Mouse (Mus musculus): ENCODE measurements around the gene Sowahc.

Gene Sowahc

DNA sequence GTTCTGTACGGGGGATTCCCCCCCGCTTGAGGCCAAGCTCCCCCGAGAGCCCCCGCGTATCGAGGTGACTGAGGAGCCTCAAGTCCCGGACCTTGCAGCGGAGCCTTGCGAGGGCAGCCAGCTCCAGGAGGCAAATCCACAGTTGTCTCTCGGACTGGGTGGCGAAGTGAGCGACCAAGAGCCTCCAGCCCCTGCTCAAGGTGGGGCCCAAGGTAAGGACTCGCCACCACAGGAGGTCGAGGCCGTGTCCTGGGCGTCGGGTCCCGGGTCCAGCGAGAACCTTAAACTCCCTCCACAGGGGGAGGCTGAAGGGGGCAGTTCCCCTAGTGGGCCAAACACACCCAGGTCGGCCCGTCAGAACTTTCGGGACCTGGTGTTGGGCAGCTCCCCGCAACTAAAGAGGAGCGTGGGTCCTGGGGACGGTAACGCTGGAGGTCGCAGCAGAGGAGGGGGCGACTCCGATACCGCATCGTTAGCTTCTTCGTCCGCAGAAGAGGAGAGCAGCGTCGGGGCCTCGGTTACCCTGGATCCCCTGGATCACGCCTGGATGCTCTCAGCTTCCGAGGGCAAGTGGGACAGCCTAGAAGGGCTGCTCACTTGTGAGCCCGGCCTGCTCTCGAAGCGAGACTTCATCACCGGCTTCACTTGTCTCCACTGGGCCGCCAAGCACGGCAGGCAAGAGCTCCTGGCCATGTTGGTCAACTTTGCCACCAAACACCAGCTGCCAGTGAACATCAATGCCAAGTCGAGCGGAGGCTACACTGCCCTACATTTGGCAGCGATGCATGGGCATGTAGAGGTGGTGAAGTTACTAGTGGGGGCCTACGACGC is 733 bp downstream of the Sowahc start:
- H3K4me1 ChIP-seq (replicated peaks; ENCODE audit: low read depth, low read length): peaks cover 17% of the 10 kb centered on the region
- peaks cover 21% of the 10 kb centered on the region for H3K27me3 ChIP-seq (ENCODE audit: insufficient read depth, low read length)
- H3K4me3 ChIP-seq (replicated peaks; ENCODE audit: low read length): peak overlapping the region; percentile 91
- H3K36me3 ChIP-seq (ENCODE audit: insufficient read depth, low read length): peaks cover 9% of the 10 kb centered on the region
- no peak for TF ChIP-seq NANOG (IDR thresholded peaks at IDR 0.05; ENCODE audit: borderline replicate concordance, low read length)
- TF ChIP-seq POU5F1 (IDR thresholded peaks at IDR 0.05; ENCODE audit: borderline replicate concordance, low read length): no peak
- no peaks in the 10 kb centered on the region for H3K9me3 ChIP-seq (ENCODE audit: low read length)

DNA sequence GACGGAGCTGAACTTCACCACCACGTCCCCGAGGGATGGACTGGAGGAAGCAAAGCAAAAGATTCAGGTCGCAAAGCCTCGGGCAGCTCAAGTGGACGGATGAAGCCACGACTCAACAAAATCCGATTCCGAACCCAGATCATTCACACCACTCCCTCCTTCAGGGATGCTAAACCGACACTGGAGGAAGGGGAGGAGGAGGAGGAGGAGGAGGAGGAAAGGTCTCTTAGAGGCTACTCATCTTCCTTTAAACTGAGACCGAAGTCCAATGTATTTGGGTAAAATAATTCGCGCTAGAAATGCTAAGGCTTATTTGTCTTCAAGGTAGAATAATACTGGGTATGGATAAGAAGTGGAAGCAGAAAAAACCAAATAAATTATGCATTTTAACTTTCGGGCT is 1.5 kb downstream of the Sowahc start:
- Histone ChIP-seq H3K36me3 (ENCODE audit: insufficient read depth, low read length) (peaks cover 9% of the 10 kb centered on the region), H3K4me3 (replicated peaks; ENCODE audit: low read length) (peak overlapping the region; percentile 91), H3K4me1 (replicated peaks; ENCODE audit: low read depth, low read length) (peaks cover 17% of the 10 kb centered on the region), H3K9me3 (ENCODE audit: low read length) (no peaks in the 10 kb centered on the region), H3K27me3 (ENCODE audit: insufficient read depth, low read length) (peaks cover 21% of the 10 kb centered on the region)
- TF ChIP-seq NANOG (IDR thresholded peaks at IDR 0.05; ENCODE audit: borderline replicate concordance, low read length) (no peak), POU5F1 (IDR thresholded peaks at IDR 0.05; ENCODE audit: borderline replicate concordance, low read length) (no peak), CTCF (conservative IDR thresholded peaks at IDR 0.05; ENCODE audit: low read length) (no peak)

DNA sequence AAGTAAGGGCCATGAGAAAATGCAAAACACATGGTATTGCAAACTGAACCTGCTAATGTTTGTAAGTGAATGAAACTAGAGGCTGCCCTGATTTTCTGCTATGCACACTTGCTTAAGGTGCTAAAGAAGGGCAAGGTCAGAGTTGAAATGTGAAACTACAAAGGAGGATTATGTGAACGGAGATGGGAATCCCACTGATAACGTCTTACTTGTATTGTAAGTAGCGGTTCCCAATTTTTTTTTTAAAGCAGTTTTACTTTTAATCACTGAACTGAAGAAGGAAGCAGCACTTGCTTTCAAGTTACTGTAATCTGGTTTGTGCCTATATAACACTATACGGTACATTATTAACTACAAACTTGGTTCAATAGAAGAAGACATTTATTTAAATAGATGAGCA is 2.1 kb downstream of the Sowahc start:
- TF ChIP-seq NANOG (IDR thresholded peaks at IDR 0.05; ENCODE audit: borderline replicate concordance, low read length) (no peak), POU5F1 (IDR thresholded peaks at IDR 0.05; ENCODE audit: borderline replicate concordance, low read length) (no peak), CTCF (conservative IDR thresholded peaks at IDR 0.05; ENCODE audit: low read length) (no peak)
- Histone ChIP-seq H3K9me3 (ENCODE audit: low read length) (no peaks in the 10 kb centered on the region), H3K36me3 (ENCODE audit: insufficient read depth, low read length) (peaks cover 9% of the 10 kb centered on the region), H3K4me3 (replicated peaks; ENCODE audit: low read length) (no peak overlapping the region), H3K27me3 (ENCODE audit: insufficient read depth, low read length) (peaks cover 21% of the 10 kb centered on the region), H3K4me1 (replicated peaks; ENCODE audit: low read depth, low read length) (peaks cover 17% of the 10 kb centered on the region)

DNA sequence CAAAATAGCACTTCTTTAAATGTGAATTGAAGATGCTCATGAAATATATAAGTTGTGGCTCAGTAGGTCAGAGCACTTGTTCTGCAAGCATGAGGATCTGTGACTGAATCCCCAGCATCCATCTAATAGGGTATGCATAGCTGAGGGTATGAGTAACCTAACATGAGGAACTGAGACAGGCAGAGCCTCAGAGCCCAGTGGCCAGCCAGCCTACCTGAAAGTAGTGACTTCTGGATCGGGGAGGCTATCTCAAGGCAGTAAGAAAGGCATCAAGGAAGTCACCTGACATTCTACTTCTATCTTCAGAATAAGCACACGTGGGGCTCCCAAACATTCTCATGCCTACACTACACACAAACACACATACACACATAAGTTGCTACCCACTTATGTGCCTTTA is 3.4 kb downstream of the Sowahc start:
- Histone ChIP-seq H3K36me3 (ENCODE audit: insufficient read depth, low read length) (peaks cover 9% of the 10 kb centered on the region), H3K9me3 (ENCODE audit: low read length) (no peaks in the 10 kb centered on the region), H3K27me3 (ENCODE audit: insufficient read depth, low read length) (peaks cover 23% of the 10 kb centered on the region), H3K4me3 (replicated peaks; ENCODE audit: low read length) (no peak overlapping the region), H3K4me1 (replicated peaks; ENCODE audit: low read depth, low read length) (peaks cover 17% of the 10 kb centered on the region)
- TF ChIP-seq NANOG (IDR thresholded peaks at IDR 0.05; ENCODE audit: borderline replicate concordance, low read length) (no peak), CTCF (conservative IDR thresholded peaks at IDR 0.05; ENCODE audit: low read length) (no peak), POU5F1 (IDR thresholded peaks at IDR 0.05; ENCODE audit: borderline replicate concordance, low read length) (no peak)

DNA sequence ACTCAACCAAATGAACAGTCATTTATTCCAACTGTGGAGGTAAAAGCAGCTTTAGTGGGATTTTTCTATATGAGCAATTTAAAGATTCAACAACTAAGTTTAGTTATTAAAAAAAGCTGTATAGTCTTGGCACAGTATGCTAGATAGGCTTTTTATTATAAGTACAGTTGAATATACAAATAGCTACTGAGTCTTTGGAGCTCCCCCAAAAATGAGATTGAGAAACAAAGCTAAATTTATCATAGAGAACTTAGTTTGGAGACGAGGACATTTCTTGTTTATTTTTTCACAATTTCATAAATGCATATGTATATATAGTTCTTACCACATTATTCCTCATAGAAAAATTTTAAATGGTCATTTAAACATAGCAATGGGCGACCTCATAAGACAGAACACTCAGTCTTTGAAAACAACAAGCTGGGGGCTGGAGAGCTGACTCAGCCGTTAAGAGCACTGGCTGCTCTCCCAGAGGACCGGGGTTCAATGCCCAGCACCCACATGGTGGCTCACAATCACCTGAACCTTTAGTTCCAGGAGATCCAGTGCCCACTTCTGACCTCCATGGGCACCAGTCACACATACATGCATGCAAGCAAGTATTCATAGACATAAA is 7.6 kb downstream of the Sowahc start:
- no peaks in the 10 kb centered on the region for H3K4me1 ChIP-seq (replicated peaks; ENCODE audit: low read depth, low read length)
- H3K27me3 ChIP-seq (ENCODE audit: insufficient read depth, low read length): peaks cover 6% of the 10 kb centered on the region; the same call in 1 of the 2 replicates
- no peak for TF ChIP-seq CTCF (conservative IDR thresholded peaks at IDR 0.05; ENCODE audit: low read length)
- no peak for TF ChIP-seq POU5F1 (IDR thresholded peaks at IDR 0.05; ENCODE audit: borderline replicate concordance, low read length)
- no peak for TF ChIP-seq NANOG (IDR thresholded peaks at IDR 0.05; ENCODE audit: borderline replicate concordance, low read length)
- H3K36me3 ChIP-seq (ENCODE audit: insufficient read depth, low read length): no peaks in the 10 kb centered on the region
- no peak overlapping the region for H3K4me3 ChIP-seq (replicated peaks; ENCODE audit: low read length)
- no peaks in the 10 kb centered on the region for H3K9me3 ChIP-seq (ENCODE audit: low read length)

DNA sequence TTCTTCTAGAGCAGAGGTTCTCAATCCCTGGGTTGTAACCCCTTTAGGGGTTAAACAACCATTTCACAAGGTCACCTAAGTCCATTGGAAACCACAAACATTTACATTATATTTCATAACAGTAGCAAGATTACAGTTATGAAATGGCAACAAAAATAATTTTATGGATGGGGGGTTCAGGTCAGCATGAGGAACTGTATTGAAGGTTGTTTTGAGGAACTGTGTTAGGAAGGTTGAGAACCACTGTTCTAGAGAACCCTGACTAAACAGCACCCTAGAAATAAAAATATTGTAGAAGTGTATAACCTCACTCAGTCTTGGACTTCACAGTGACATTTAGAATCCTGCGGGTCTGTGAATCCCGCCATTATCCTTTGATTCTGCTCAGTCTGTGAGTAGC is 13.5 kb downstream of the Sowahc start:
- TF ChIP-seq NANOG (IDR thresholded peaks at IDR 0.05; ENCODE audit: borderline replicate concordance, low read length) (no peak), CTCF (conservative IDR thresholded peaks at IDR 0.05; ENCODE audit: low read length) (no peak), POU5F1 (IDR thresholded peaks at IDR 0.05; ENCODE audit: borderline replicate concordance, low read length) (no peak)
- H3K4me3 ChIP-seq (replicated peaks; ENCODE audit: low read length): no peak overlapping the region

DNA sequence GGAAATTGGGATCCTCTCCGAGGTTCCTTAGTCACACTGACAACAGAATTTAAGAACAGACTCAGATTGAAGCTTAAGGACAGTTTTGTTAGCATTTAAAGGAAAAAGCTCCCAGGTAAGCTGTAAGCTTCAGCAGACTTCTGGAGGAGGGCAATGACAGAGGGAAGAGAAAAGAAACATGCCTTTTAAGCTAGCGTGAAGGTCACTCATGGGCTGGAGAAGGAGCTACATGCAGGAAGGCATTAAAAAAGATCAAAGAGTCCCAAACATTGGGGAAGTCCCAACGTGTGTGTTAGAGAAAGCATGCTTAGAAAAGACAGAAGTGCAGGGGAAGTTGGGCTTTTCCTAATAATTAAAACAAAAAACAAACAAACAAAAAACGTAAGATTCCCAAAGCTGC is 14.1 kb downstream of the Sowahc start:
- Histone ChIP-seq H3K9me3 (ENCODE audit: low read length) (no peaks in the 10 kb centered on the region), H3K36me3 (ENCODE audit: insufficient read depth, low read length) (no peaks in the 10 kb centered on the region), H3K4me3 (replicated peaks; ENCODE audit: low read length) (no peak overlapping the region), H3K27me3 (ENCODE audit: insufficient read depth, low read length) (peaks cover 13% of the 10 kb centered on the region; the same call in 1 of the 2 replicates), H3K4me1 (replicated peaks; ENCODE audit: low read depth, low read length) (no peaks in the 10 kb centered on the region)
- TF ChIP-seq POU5F1 (IDR thresholded peaks at IDR 0.05; ENCODE audit: borderline replicate concordance, low read length) (no peak), CTCF (conservative IDR thresholded peaks at IDR 0.05; ENCODE audit: low read length) (no peak), NANOG (IDR thresholded peaks at IDR 0.05; ENCODE audit: borderline replicate concordance, low read length) (no peak)

More for the DNA sequence above, 13.5 kb downstream of the Sowahc start:
- Histone ChIP-seq H3K9me3 (ENCODE audit: low read length) (no peaks in the 10 kb centered on the region), H3K36me3 (ENCODE audit: insufficient read depth, low read length) (no peaks in the 10 kb centered on the region), H3K27me3 (ENCODE audit: insufficient read depth, low read length) (peaks cover 12% of the 10 kb centered on the region; the same call in 1 of the 2 replicates), H3K4me1 (replicated peaks; ENCODE audit: low read depth, low read length) (no peaks in the 10 kb centered on the region)

DNA sequence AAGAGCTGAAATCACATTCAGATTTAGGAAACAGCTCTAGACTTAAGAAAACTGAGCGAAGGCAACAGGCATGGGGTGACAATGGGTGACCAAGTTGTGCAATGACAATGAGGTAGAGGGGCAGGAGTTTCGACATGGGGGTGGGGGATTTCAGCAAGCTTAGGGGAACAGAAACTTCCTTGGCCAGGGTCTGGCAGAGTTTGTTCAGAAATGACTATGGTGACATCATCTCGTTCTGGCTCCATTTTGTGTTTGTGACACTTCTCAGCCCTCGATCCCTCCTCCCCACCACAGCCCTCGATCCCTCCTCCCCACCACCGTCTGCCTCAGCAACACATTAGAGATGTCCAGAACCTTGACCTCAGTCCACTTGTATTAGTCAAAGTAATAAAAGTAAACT is 14.7 kb downstream of the Sowahc start:
- Histone ChIP-seq H3K27me3 (ENCODE audit: insufficient read depth, low read length) (peaks cover 18% of the 10 kb centered on the region; the same call in 1 of the 2 replicates), H3K4me1 (replicated peaks; ENCODE audit: low read depth, low read length) (0 out of 2 replicates have a peak, but pooled peaks cover under 1% of the 10 kb centered on the region), H3K36me3 (ENCODE audit: insufficient read depth, low read length) (no peaks in the 10 kb centered on the region), H3K4me3 (replicated peaks; ENCODE audit: low read length) (no peak overlapping the region), H3K9me3 (ENCODE audit: low read length) (no peaks in the 10 kb centered on the region)
- TF ChIP-seq CTCF (conservative IDR thresholded peaks at IDR 0.05; ENCODE audit: low read length) (no peak), NANOG (IDR thresholded peaks at IDR 0.05; ENCODE audit: borderline replicate concordance, low read length) (no peak), POU5F1 (IDR thresholded peaks at IDR 0.05; ENCODE audit: borderline replicate concordance, low read length) (no peak)

All from E14TG2a.4 (cell line).